Mouse (Mus musculus) MEL (cell line): ENCODE data around the gene Lasp1.

ENCODE experiments used
- CTCF ChIP-seq, 3 experiments: IDR thresholded peaks in 2 of 3; conservative IDR thresholded peaks in 1 of 3; 2 replicates each; pipeline ENCODE4 v1.5.1; 2011 to 2012; ENCODE audit warnings: low read length in 3 of 3, low read depth in 2 of 3, mild to moderate bottlenecking in 2 of 3, improper control_type of control experiment in 1 of 3, inconsistent platforms in 1 of 3, mixed read lengths in 1 of 3, moderate library complexity in 1 of 3; ENCODE audit not compliant: control insufficient read depth in 1 of 3, insufficient read depth in 1 of 3, poor library complexity in 1 of 3, severe bottlenecking in 1 of 3
- ELF1 ChIP-seq: IDR thresholded peaks from 2 replicates; pipeline ENCODE4 v1.6.1; 2014; ENCODE audit warnings: low read depth, mild to moderate bottlenecking, inconsistent platforms, low read length, improper control_type of control experiment, moderate library complexity
- EP300 ChIP-seq, 2 experiments: IDR thresholded peaks; 2 replicates each; pipeline ENCODE4 v1.6.1; 2011; ENCODE audit warnings: improper control_type of control experiment in 2 of 2, low read length in 2 of 2, low read depth in 1 of 2, mild to moderate bottlenecking in 1 of 2
- ETS1 ChIP-seq: IDR thresholded peaks from 2 replicates; pipeline ENCODE4 v1.6.1; 2012; ENCODE audit warnings: low read depth, mild to moderate bottlenecking, inconsistent platforms, low read length, improper control_type of control experiment, moderate library complexity
- GATA1 ChIP-seq: IDR thresholded peaks from 2 replicates; pipeline ENCODE4 v1.6.1; 2011; ENCODE audit warnings: low read depth, low read length, improper control_type of control experiment
- HCFC1 ChIP-seq: IDR thresholded peaks from 2 replicates; pipeline ENCODE4 v1.6.1; 2012; ENCODE audit warnings: low read depth, mild to moderate bottlenecking, inconsistent platforms, low read length, improper control_type of control experiment, moderate library complexity
- MEF2A ChIP-seq: IDR thresholded peaks from 2 replicates; pipeline ENCODE4 v1.6.1; 2014; ENCODE audit warnings: low read depth, mild to moderate bottlenecking, inconsistent platforms, low read length, improper control_type of control experiment; ENCODE audit not compliant: poor library complexity, insufficient replicate concordance, severe bottlenecking; ENCODE audit errors: extremely low read depth
- MYC ChIP-seq: IDR thresholded peaks from 2 replicates; pipeline ENCODE4 v1.6.1; 2011; ENCODE audit warnings: low read depth, mild to moderate bottlenecking, low read length, improper control_type of control experiment, moderate library complexity
- POLR2A ChIP-seq, 2 experiments: IDR thresholded peaks; 2 replicates each; pipeline ENCODE4 v1.6.1; 2011 to 2012; ENCODE audit warnings: low read length in 2 of 2, mild to moderate bottlenecking in 2 of 2, control low read depth in 1 of 2, improper control_type of control experiment in 1 of 2, low read depth in 1 of 2, moderate library complexity in 1 of 2; ENCODE audit not compliant: control insufficient read depth in 1 of 2, insufficient read depth in 1 of 2, poor library complexity in 1 of 2
- RAD21 ChIP-seq: IDR thresholded peaks from 2 replicates; pipeline ENCODE4 v1.6.1; 2011; ENCODE audit warnings: mild to moderate bottlenecking, low read depth, low read length, improper control_type of control experiment
- TBP ChIP-seq: IDR thresholded peaks from 2 replicates; pipeline ENCODE4 v1.8.0; 2011; ENCODE audit warnings: low read depth, low read length, improper control_type of control experiment
- ZC3H11A ChIP-seq: IDR thresholded peaks from 2 replicates; pipeline ENCODE4 v1.6.1; 2012; ENCODE audit warnings: low read depth, mild to moderate bottlenecking, inconsistent platforms, low read length, improper control_type of control experiment
- ZMIZ1 ChIP-seq: IDR thresholded peaks from 2 replicates; pipeline ENCODE4 v1.6.1; 2012; ENCODE audit warnings: low read depth, mild to moderate bottlenecking, inconsistent platforms, low read length, improper control_type of control experiment, moderate library complexity
- ZNF384 ChIP-seq: IDR thresholded peaks from 2 replicates; pipeline ENCODE4 v1.6.1; 2012; ENCODE audit warnings: low read depth, mild to moderate bottlenecking, inconsistent platforms, low read length, improper control_type of control experiment

- no peak for TF ChIP-seq MYC
- TF ChIP-seq CTCF (IDR thresholded peaks at IDR 0.05 in 2 of 3, conservative IDR thresholded peaks at IDR 0.05 in 1 of 3; ENCODE audit: control insufficient read depth in 1 of 3, insufficient read depth in 1 of 3, low read depth in 2 of 3, low read length in 3 of 3, poor library complexity in 1 of 3, severe bottlenecking in 1 of 3) = no peak
- TF ChIP-seq POLR2A (IDR thresholded peaks at IDR 0.05; ENCODE audit: control insufficient read depth in 1 of 2, insufficient read depth in 1 of 2, low read depth in 1 of 2, low read length in 2 of 2, poor library complexity in 1 of 2) = no peak
- no peak for TF ChIP-seq GATA1
- no peak for TF ChIP-seq EP300 (IDR thresholded peaks at IDR 0.05; ENCODE audit: low read depth in 1 of 2, low read length in 2 of 2)
- no peak for TF ChIP-seq HCFC1
- TF ChIP-seq ETS1 = no peak
- TF ChIP-seq ELF1 = no peak
- no peak for TF ChIP-seq RAD21
- no peak for TF ChIP-seq ZNF384
- no peak for TF ChIP-seq ZMIZ1
- TF ChIP-seq TBP = no peak
- TF ChIP-seq ZC3H11A = no peak
- TF ChIP-seq MEF2A = no peak
Measured at GRCm38 (mm10) chr11:97862148-97862547, 63.3 kb downstream of the Lasp1 start.
